Mouse (Mus musculus): Measurements from ENCODE around the gene Fmo5. TPM values are rescaled to one million over a fixed set of nuclear protein-coding genes. Genes with fewer than 3 reads are reported as not detected.

Fmo5 gene
- polyA plus RNA-seq (2016; fragmentation: Nextera tagmentation; extraction: Ambion mirVana) = 1.3 and 1.5 TPM in 2 replicates

DNA sequence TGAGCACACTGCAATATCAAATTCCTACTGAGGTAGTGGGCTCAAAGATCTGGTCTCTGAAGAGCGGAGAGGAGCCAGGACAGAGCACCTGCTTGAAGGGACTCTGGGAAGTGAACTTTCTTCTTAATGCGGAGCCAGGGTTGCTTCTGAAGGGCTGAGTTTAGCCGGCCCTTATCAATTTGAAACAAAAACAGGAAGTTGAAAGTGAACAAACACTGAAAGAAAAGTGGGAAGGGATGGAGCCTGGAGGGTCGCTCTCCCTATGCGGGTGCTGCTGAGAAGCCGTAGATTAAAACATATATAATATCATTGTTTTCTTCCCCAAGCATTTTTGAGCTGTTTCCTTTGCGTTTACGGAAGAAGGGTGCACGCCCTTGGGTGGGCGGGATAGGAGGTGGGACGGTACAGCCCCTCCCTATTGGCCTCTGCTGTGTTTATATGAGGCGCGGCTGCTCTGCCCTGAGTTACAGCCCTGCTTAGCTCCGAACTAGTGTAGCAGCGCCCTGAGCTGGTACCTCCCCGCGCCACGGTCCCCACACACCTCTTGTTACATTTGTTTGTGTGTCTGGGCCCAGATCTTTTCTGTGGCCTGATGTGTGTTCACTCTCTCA lies at the start of gene Fmo5:
TSS of gene Fmo5 (plus strand) at position 414 of the 611 bp plus-strand sequence.
- Histone ChIP-seq H3K4me2 (replicated peaks) (peak within 1 kb of the TSS; percentile 60), H3K36me3 (no peaks in the 10 kb centered on the region), H3K9me3 (no peaks in the 10 kb centered on the region), H3K9ac (peak within 1 kb of the TSS; percentile 40), H3K27ac (no peak within 1 kb of the TSS), H3K4me1 (peaks cover 5% of the 10 kb centered on the region; the same call in 1 of the 2 replicates), H3K4me3 (peak within 1 kb of the TSS; percentile 39), H3K27me3 (no peaks in the 10 kb centered on the region)
- 3% methylated on average over 18 of the region's 18 CpGs for WGBS
- peak; percentile 80; the same call in 1 of the 2 replicates for ATAC-seq (ENCODE audit: insufficient number of reproducible peaks, insufficient read depth, low FRiP score, low TSS enrichment)

GRCm38 (mm10) chr3:97585383-97586160 lies 43.0 kb upstream of the Fmo5 start:
- ATAC-seq (ENCODE audit: insufficient number of reproducible peaks, insufficient read depth, low FRiP score, low TSS enrichment) = peak; percentile 64; the same call in 1 of the 2 replicates
- Histone ChIP-seq H3K27me3 (no peaks in the 10 kb centered on the region), H3K9me3 (no peaks in the 10 kb centered on the region), H3K4me1 (no peaks in the 10 kb centered on the region), H3K4me2 (replicated peaks) (no peak overlapping the region), H3K4me3 (no peak overlapping the region), H3K36me3 (peaks cover 32% of the 10 kb centered on the region), H3K9ac (no peak overlapping the region), H3K27ac (no peak overlapping the region)
- WGBS = 69% methylated on average over 18 of the region's 18 CpGs

DNA sequence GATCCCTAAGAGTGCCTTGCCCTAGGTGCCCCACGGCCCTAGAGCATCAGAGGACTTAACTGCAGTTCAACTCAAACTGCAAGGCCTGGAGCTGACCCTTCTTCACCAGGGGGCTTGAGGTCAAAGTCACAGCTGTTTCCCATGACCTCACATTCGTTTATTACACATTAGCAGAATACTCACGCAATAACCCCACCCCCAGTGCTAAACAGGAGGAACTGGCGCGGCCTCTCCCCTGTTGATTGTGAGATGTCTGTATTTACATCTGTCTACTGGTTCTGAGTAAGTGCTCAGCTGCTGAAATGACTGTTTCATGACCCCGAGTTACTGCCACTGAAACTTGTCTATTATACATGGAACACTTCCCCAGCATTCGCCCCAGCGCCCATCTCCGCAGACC lies 40.9 kb upstream of the Fmo5 start:
- Histone ChIP-seq H3K4me3 (no peak overlapping the region), H3K27me3 (no peaks in the 10 kb centered on the region), H3K4me2 (replicated peaks) (no peak overlapping the region), H3K4me1 (no peaks in the 10 kb centered on the region), H3K36me3 (peaks cover 19% of the 10 kb centered on the region), H3K9me3 (no peaks in the 10 kb centered on the region), H3K9ac (no peak overlapping the region), H3K27ac (no peak overlapping the region)
- ATAC-seq (ENCODE audit: insufficient number of reproducible peaks, insufficient read depth, low FRiP score, low TSS enrichment) = no peak
- 72% methylated on average over 9 of the region's 9 CpGs for WGBS

DNA sequence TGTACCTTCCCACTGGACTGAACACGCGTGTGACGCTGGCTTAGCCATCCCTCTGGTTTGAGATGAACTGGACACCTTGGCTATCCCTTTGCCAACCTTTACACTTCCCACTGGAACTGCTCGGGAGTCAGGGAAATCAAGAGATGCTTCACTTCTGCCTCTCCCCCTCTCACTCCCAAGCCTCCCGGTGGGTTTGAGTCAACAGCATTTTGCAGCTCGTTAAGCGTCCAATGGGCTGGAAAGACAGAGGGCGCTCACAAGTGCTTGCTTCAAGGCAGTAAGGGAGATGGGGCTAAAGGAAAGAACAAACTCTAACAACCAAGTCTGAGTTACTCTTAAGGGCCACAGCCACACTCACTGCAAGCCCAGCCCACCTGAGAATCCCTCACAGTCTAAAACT lies 37.9 kb upstream of the Fmo5 start:
- H3K27ac ChIP-seq = no peak overlapping the region
- no peak overlapping the region for H3K4me2 ChIP-seq (replicated peaks)
- WGBS = 72% methylated on average over 8 of the region's 8 CpGs
- no peak overlapping the region for H3K4me3 ChIP-seq
- H3K4me1 ChIP-seq = no peaks in the 10 kb centered on the region
- H3K36me3 ChIP-seq = peaks cover 19% of the 10 kb centered on the region
- ATAC-seq (ENCODE audit: insufficient number of reproducible peaks, insufficient read depth, low FRiP score, low TSS enrichment) = no peak
- no peaks in the 10 kb centered on the region for H3K9me3 ChIP-seq
- H3K27me3 ChIP-seq = no peaks in the 10 kb centered on the region
- no peak overlapping the region for H3K9ac ChIP-seq

- no peaks in the 10 kb centered on the region for H3K27me3 ChIP-seq
- WGBS = 90% methylated on average over 5 of the region's 5 CpGs
- H3K27ac ChIP-seq = no peak overlapping the region
- H3K4me2 ChIP-seq (replicated peaks) = no peak overlapping the region
- H3K36me3 ChIP-seq = peaks cover 7% of the 10 kb centered on the region
- no peaks in the 10 kb centered on the region for H3K4me1 ChIP-seq
- no peaks in the 10 kb centered on the region for H3K9me3 ChIP-seq
- no peak overlapping the region for H3K4me3 ChIP-seq
- H3K9ac ChIP-seq = no peak overlapping the region
- no peak for ATAC-seq (ENCODE audit: insufficient number of reproducible peaks, insufficient read depth, low FRiP score, low TSS enrichment)
Observed at GRCm38 (mm10) chr3:97593089-97593488, 35.5 kb upstream of the Fmo5 start.

DNA sequence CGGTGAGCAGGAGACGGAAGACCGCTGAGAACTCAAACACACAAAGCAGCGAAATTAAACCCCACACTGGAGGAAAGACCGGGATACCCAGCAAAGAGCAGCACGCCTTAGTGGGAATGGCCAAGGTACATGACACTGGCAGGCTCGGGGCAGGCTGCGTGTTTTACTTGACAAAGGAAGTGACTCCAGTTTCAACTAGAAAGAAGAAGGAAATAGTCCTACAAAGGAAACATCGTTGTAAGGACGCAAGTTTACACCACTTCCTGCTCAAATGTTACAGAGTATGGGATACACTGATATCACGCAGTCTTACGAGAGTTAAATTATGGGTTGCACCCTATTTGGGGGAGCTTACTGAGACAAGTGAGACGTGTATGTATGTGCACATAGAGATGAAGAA lies 34.5 kb upstream of the Fmo5 start:
- Histone ChIP-seq H3K4me3 (no peak overlapping the region), H3K9ac (no peak overlapping the region), H3K9me3 (no peaks in the 10 kb centered on the region), H3K36me3 (peaks cover 7% of the 10 kb centered on the region; the same call in 1 of the 2 replicates), H3K27me3 (no peaks in the 10 kb centered on the region), H3K27ac (no peak overlapping the region), H3K4me2 (replicated peaks) (no peak overlapping the region), H3K4me1 (no peaks in the 10 kb centered on the region)
- WGBS = 86% methylated on average over 13 of the region's 13 CpGs
- no peak for ATAC-seq (ENCODE audit: insufficient number of reproducible peaks, insufficient read depth, low FRiP score, low TSS enrichment)

GRCm38 (mm10) chr3:97595066-97595465 lies 33.5 kb upstream of the Fmo5 start:
- Histone ChIP-seq H3K4me1 (no peaks in the 10 kb centered on the region), H3K27ac (no peak overlapping the region), H3K9ac (no peak overlapping the region), H3K4me3 (no peak overlapping the region), H3K27me3 (no peaks in the 10 kb centered on the region), H3K9me3 (no peaks in the 10 kb centered on the region), H3K4me2 (replicated peaks) (no peak overlapping the region), H3K36me3 (peaks cover 12% of the 10 kb centered on the region)
- 86% methylated on average over 6 of the region's 6 CpGs for WGBS
- no peak for ATAC-seq (ENCODE audit: insufficient number of reproducible peaks, insufficient read depth, low FRiP score, low TSS enrichment)

GRCm38 (mm10) chr3:97596796-97597195 lies 31.8 kb upstream of the Fmo5 start:
- Histone ChIP-seq H3K4me3 (no peak overlapping the region), H3K27ac (no peak overlapping the region), H3K9me3 (no peaks in the 10 kb centered on the region), H3K4me2 (replicated peaks) (no peak overlapping the region), H3K36me3 (peaks cover 25% of the 10 kb centered on the region), H3K9ac (no peak overlapping the region), H3K4me1 (no peaks in the 10 kb centered on the region), H3K27me3 (no peaks in the 10 kb centered on the region)
- no peak for ATAC-seq (ENCODE audit: insufficient number of reproducible peaks, insufficient read depth, low FRiP score, low TSS enrichment)
- WGBS = 84% methylated on average over 8 of the region's 8 CpGs

GRCm38 (mm10) chr3:97600050-97600832 lies 28.4 kb upstream of the Fmo5 start:
- Histone ChIP-seq H3K4me3 (no peak overlapping the region), H3K4me1 (no peaks in the 10 kb centered on the region), H3K27ac (no peak overlapping the region), H3K27me3 (no peaks in the 10 kb centered on the region), H3K9me3 (no peaks in the 10 kb centered on the region), H3K9ac (no peak overlapping the region; the same call in 1 of the 2 replicates), H3K4me2 (replicated peaks) (no peak overlapping the region), H3K36me3 (peaks cover 25% of the 10 kb centered on the region)
- WGBS = 94% methylated on average over 3 of the region's 3 CpGs
- ATAC-seq (ENCODE audit: insufficient number of reproducible peaks, insufficient read depth, low FRiP score, low TSS enrichment) = no peak

DNA sequence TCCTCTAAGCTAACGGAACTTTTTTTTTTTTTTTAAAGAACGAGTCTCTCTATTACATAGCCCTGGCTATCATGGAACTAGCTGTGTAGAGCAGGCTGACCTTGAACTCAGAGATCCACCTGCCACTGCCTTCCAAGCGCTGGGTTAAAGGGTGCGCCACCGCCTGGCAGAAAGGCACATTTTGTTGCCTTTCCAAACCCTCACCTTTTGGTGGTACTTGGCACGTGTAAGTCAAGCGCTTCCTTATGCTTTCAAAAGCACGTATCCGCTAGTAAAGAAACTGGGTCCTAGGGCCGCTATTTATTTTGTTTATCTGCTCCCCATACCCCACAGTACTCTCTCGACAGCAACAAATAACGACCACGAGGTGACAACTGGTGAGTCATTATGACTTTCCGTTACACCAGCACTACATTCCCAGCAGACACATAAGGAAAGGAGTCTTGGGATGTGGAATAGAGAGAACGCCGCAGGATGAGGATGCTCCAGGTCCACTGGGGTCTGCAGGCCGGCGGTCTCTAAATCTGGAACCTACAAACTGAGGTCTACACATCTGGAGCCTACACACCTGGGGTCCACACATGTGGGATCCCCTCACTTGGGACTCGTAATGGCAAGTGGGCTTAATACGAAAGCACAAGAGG lies 19.3 kb upstream of the Fmo5 start:
- Histone ChIP-seq H3K27ac (peak overlapping the region; percentile 90; the same call in 1 of the 2 replicates), H3K27me3 (0 out of 2 replicates have a peak, but pooled peaks cover 3% of the 10 kb centered on the region), H3K9ac (peak overlapping the region; percentile 83), H3K36me3 (no peaks in the 10 kb centered on the region), H3K9me3 (no peaks in the 10 kb centered on the region), H3K4me1 (no peaks in the 10 kb centered on the region), H3K4me3 (peak overlapping the region; percentile 65), H3K4me2 (replicated peaks) (peak overlapping the region; percentile 71)
- 5% methylated on average over 20 of the region's 20 CpGs for WGBS
- ATAC-seq (ENCODE audit: insufficient number of reproducible peaks, insufficient read depth, low FRiP score, low TSS enrichment) = no peak; the same call in 1 of the 2 replicates

DNA sequence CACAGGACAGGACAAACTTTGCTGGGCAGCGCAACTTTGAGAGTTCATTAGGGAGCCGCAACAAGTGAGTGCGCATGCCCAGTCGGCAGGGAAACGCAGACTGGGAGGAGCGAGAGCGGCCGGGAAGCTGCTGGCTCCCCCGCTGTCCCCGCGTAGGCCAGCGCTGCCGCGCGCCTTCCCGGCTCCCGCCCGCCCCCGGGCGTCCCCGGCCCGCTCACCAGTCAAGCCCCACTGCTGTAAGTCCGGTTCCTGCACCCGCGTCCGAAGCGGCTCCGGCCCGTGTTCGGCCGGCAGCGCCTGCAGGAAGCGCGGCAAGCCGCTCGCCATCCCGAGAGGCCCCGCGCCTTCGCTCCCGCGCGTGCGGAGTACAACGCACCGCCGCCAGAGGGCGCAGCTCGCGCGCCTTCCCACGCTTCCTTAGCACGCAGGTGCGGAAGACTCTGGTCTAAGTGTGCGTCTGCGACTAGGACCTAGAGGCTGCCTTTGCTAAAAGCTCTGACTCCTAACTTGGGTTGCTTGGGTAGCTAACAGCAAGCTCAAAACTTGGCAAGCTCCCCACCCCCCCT lies 18.7 kb upstream of the Fmo5 start, which contains the start of gene Chd1l:
TSS of gene Chd1l (minus strand) at position 359 of the 566 bp plus-strand sequence.
- Histone ChIP-seq H3K27me3 (0 out of 2 replicates have a peak, but pooled peaks cover 3% of the 10 kb centered on the region), H3K27ac (peak within 1 kb of the TSS; percentile 90), H3K9ac (peak within 1 kb of the TSS; percentile 83), H3K36me3 (no peaks in the 10 kb centered on the region), H3K4me2 (replicated peaks) (peak within 1 kb of the TSS; percentile 71), H3K4me1 (no peaks in the 10 kb centered on the region), H3K9me3 (no peaks in the 10 kb centered on the region), H3K4me3 (peak within 1 kb of the TSS; percentile 65)
- ATAC-seq (ENCODE audit: insufficient number of reproducible peaks, insufficient read depth, low FRiP score, low TSS enrichment) = peak; percentile 83
- 1% methylated on average over 45 of the region's 56 CpGs for WGBS
